25 mouse cellular contexts compared by ENCODE assay signal in genomic region chr6:54264537-54264936, GRCm38 (mm10).
A peak's percentile ranks its signal among the peaks of the same experiment; 100 is the strongest.
DNase-seq lines count a peak whose midpoint lies in the region; ATAC-seq and TF ChIP-seq lines count a peak whose summit lies in the region.
"Had no signal": no experiment of that assay in that cellular context is flagged by ENCODE, and none has a peak within 500 bp of the region (broad histone marks: within the 10 kb centered on the region; RNA-seq: fewer than 3 reads in every experiment).

No protein-coding gene starts in this region.

- no peaks in the 10 kb centered on the region for H3K4me1 ChIP-seq in heart, embryonic 10.5 days
- no peaks in the 10 kb centered on the region for H3K4me1 ChIP-seq in limb, embryonic 13.5 days
- no peaks in the 10 kb centered on the region for H3K4me1 ChIP-seq in limb, embryonic 10.5 days
- H3K4me1 ChIP-seq in hindbrain, embryonic 16.5 days (ENCODE audit: control insufficient read depth, insufficient read depth, low read depth, low read length): no peaks in the 10 kb centered on the region
- H3K4me1 ChIP-seq: embryonic facial prominence, embryonic 12.5 days; embryonic facial prominence, embryonic 15.5 days; hindbrain, embryonic 12.5 days; hindbrain, embryonic 15.5 days had no signal

- WGBS in heart, embryonic 10.5 days: 86% methylated on average over 7 of the region's 7 CpGs
- WGBS in limb, embryonic 13.5 days: 50% methylated on average over 7 of the region's 7 CpGs
- WGBS in limb, embryonic 10.5 days: 64% methylated on average over 7 of the region's 7 CpGs
- 64% methylated on average over 7 of the region's 7 CpGs for WGBS in hindbrain, embryonic 16.5 days

- H3K79me3 ChIP-seq in C2C12 (ENCODE audit: low read depth): no peaks in the 10 kb centered on the region

- H3K27me3 ChIP-seq in heart, embryonic 10.5 days (ENCODE audit: insufficient read depth, poor library complexity, severe bottlenecking): no peaks in the 10 kb centered on the region
- H3K27me3 ChIP-seq in limb, embryonic 13.5 days: no peaks in the 10 kb centered on the region
- no peaks in the 10 kb centered on the region for H3K27me3 ChIP-seq in limb, embryonic 10.5 days (ENCODE audit: low read depth, poor library complexity, severe bottlenecking)
- H3K27me3 ChIP-seq in C2C12 (ENCODE audit: control insufficient read depth, insufficient read depth, insufficient read length): no peaks in the 10 kb centered on the region
- no peaks in the 10 kb centered on the region for H3K27me3 ChIP-seq in myocyte (ENCODE audit: control insufficient read depth, insufficient read depth, insufficient read length)
- no peaks in the 10 kb centered on the region for H3K27me3 ChIP-seq in hindbrain, embryonic 16.5 days (replicated peaks; ENCODE audit: control insufficient read depth, insufficient read depth, low read length)
- H3K27me3 ChIP-seq: CH12.LX; embryonic facial prominence, embryonic 12.5 days; embryonic facial prominence, embryonic 15.5 days; hindbrain, embryonic 12.5 days; hindbrain, embryonic 15.5 days; Patski had no signal

- peak; percentile 65 for DNase-seq in heart, adult 11 months
- DNase-seq in heart, embryonic 10.5 days (ENCODE audit: low spot score): no peak
- DNase-seq in limb, embryonic 10.5 days (ENCODE audit: low spot score): no peak
- DNase-seq: adrenal gland, postnatal 10 days; adrenal gland, postnatal 36 days; cerebellum, adult 18-20 months; cerebellum, adult 9-10 months; cerebellum, postnatal 14 days; forebrain, postnatal 0 days; gastrocnemius, adult 2 months; gastrocnemius, postnatal 25 days; heart, adult 2 months had no signal

- H3K4me3 ChIP-seq in heart, embryonic 10.5 days: no peak overlapping the region
- H3K4me3 ChIP-seq in limb, embryonic 13.5 days: no peak overlapping the region
- H3K4me3 ChIP-seq in limb, embryonic 10.5 days: no peak overlapping the region
- H3K4me3 ChIP-seq in C2C12 (ENCODE audit: insufficient read depth, poor library complexity, severe bottlenecking) (no peak overlapping the region), myocyte (no peak overlapping the region)
- no peak overlapping the region for H3K4me3 ChIP-seq in hindbrain, embryonic 16.5 days (ENCODE audit: low read length)
- H3K4me3 ChIP-seq: embryonic facial prominence, embryonic 12.5 days; embryonic facial prominence, embryonic 15.5 days; gastrocnemius, adult 2 months; heart, adult 2 months; hindbrain, embryonic 12.5 days; hindbrain, embryonic 15.5 days had no signal

- no peak for TF ChIP-seq POLR2A in myocyte (IDR thresholded peaks at IDR 0.05; ENCODE audit: insufficient read length, low read depth)

- H3ac ChIP-seq in C2C12 (ENCODE audit: control insufficient read depth, insufficient read length, low read depth) (no peak overlapping the region), myocyte (ENCODE audit: control insufficient read depth, insufficient read length) (no peak overlapping the region)

- TF ChIP-seq CTCF in C2C12 (IDR thresholded peaks at IDR 0.05; ENCODE audit: control insufficient read depth, insufficient read depth, insufficient read length): no peak

- no peaks in the 10 kb centered on the region for H3K9me3 ChIP-seq in heart, embryonic 10.5 days
- H3K9me3 ChIP-seq in limb, embryonic 13.5 days: no peaks in the 10 kb centered on the region
- no peaks in the 10 kb centered on the region for H3K9me3 ChIP-seq in limb, embryonic 10.5 days (replicated peaks)
- no peaks in the 10 kb centered on the region for H3K9me3 ChIP-seq in hindbrain, embryonic 16.5 days (ENCODE audit: control insufficient read depth, low read length)
- H3K9me3 ChIP-seq: embryonic facial prominence, embryonic 12.5 days; embryonic facial prominence, embryonic 15.5 days; hindbrain, embryonic 12.5 days; hindbrain, embryonic 15.5 days had no signal

- no peaks in the 10 kb centered on the region for H3K36me3 ChIP-seq in heart, embryonic 10.5 days
- H3K36me3 ChIP-seq in limb, embryonic 13.5 days: no peaks in the 10 kb centered on the region
- no peaks in the 10 kb centered on the region for H3K36me3 ChIP-seq in limb, embryonic 10.5 days
- H3K36me3 ChIP-seq in C2C12 (ENCODE audit: control insufficient read depth, insufficient read depth) (no peaks in the 10 kb centered on the region), myocyte (ENCODE audit: control insufficient read depth, insufficient read depth) (no peaks in the 10 kb centered on the region)
- no peaks in the 10 kb centered on the region for H3K36me3 ChIP-seq in hindbrain, embryonic 16.5 days (ENCODE audit: control insufficient read depth, insufficient read depth, low read length)
- H3K36me3 ChIP-seq: embryonic facial prominence, embryonic 12.5 days; embryonic facial prominence, embryonic 15.5 days; G1E; hindbrain, embryonic 12.5 days; hindbrain, embryonic 15.5 days had no signal

- no peak overlapping the region for H3K27ac ChIP-seq in heart, embryonic 10.5 days
- H3K27ac ChIP-seq in limb, embryonic 13.5 days: no peak overlapping the region
- H3K27ac ChIP-seq in limb, embryonic 10.5 days: no peak overlapping the region
- H3K27ac ChIP-seq in hindbrain, embryonic 16.5 days (ENCODE audit: low read depth, low read length): no peak overlapping the region
- H3K27ac ChIP-seq: embryonic facial prominence, embryonic 12.5 days; embryonic facial prominence, embryonic 15.5 days; gastrocnemius, adult 2 months; heart, adult 2 months; hindbrain, embryonic 12.5 days; hindbrain, embryonic 15.5 days had no signal

- H3K4me2 ChIP-seq in limb, embryonic 13.5 days (replicated peaks): no peak overlapping the region
- no peak overlapping the region for H3K4me2 ChIP-seq in myocyte (ENCODE audit: low read depth)
- H3K4me2 ChIP-seq in hindbrain, embryonic 16.5 days (ENCODE audit: low read length): no peak overlapping the region
- H3K4me2 ChIP-seq: embryonic facial prominence, embryonic 12.5 days; embryonic facial prominence, embryonic 15.5 days; heart, embryonic 11.5 days; hindbrain, embryonic 12.5 days; hindbrain, embryonic 15.5 days had no signal

- peak; percentile 40; the same call in 1 of the 2 replicates for ATAC-seq in limb, embryonic 13.5 days (ENCODE audit: low FRiP score, low read depth)
- ATAC-seq in hindbrain, embryonic 16.5 days: no peak
- ATAC-seq: forebrain, embryonic 14.5 days; Patski had no signal

- H3K9ac ChIP-seq in limb, embryonic 13.5 days: no peak overlapping the region
- no peak overlapping the region for H3K9ac ChIP-seq in hindbrain, embryonic 16.5 days (ENCODE audit: low read depth, low read length)
- H3K9ac ChIP-seq: embryonic facial prominence, embryonic 12.5 days; embryonic facial prominence, embryonic 15.5 days; forebrain, postnatal 0 days; hindbrain, embryonic 12.5 days; hindbrain, embryonic 15.5 days had no signal

- H3K79me2 ChIP-seq in C2C12 (ENCODE audit: control insufficient read depth, insufficient read depth): no peaks in the 10 kb centered on the region
- no peaks in the 10 kb centered on the region for H3K79me2 ChIP-seq in myocyte (ENCODE audit: control insufficient read depth, insufficient read depth)

TF ChIP-seq in C2C12, 6 proteins besides CTCF, POLR2A, EP300 and RAD21:
- TF ChIP-seq USF1 (IDR thresholded peaks at IDR 0.05; ENCODE audit: low read depth): peak; percentile 17
- no peak for TF ChIP-seq CEBPB (IDR thresholded peaks at IDR 0.05; ENCODE audit: low read depth)

TF ChIP-seq in myocyte, 11 proteins besides CTCF, POLR2A, EP300 and RAD21:
- TF ChIP-seq TCF3 (IDR thresholded peaks at IDR 0.05; ENCODE audit: insufficient read length, low read depth) (peak; percentile 82), MYOG (IDR thresholded peaks at IDR 0.05; ENCODE audit: control insufficient read depth in 1 of 3, insufficient read depth in 1 of 3, insufficient read length in 2 of 3, low read depth in 2 of 3) (peak; percentile 94 to 96 (median 94)), USF1 (IDR thresholded peaks at IDR 0.05; ENCODE audit: low read depth) (no peak), SRF (IDR thresholded peaks at IDR 0.05; ENCODE audit: control insufficient read depth, insufficient read length, low read depth) (peak; percentile 48), MYOD1 (IDR thresholded peaks at IDR 0.05; ENCODE audit: control insufficient read depth in 1 of 3, insufficient read length in 2 of 3, low read depth in 2 of 3) (peak in 2 of 3 experiments; percentile 89 to 94), REST (IDR thresholded peaks at IDR 0.05; ENCODE audit: insufficient read depth, insufficient read length) (no peak), CEBPB (IDR thresholded peaks at IDR 0.05; ENCODE audit: insufficient read depth, poor library complexity, severe bottlenecking) (0 out of 2 replicates have a peak, but pooled peaks have one; percentile 5), TCF12 (IDR thresholded peaks at IDR 0.05; ENCODE audit: insufficient read depth, poor library complexity, severe bottlenecking) (peak; percentile 89)
TF ChIP-seq in myocyte: peak in this region for 6.
